Mouse (Mus musculus) bone marrow macrophage, adult 2 months (primary cell): ENCODE measurements around the gene Cyb561a3.

Experiments used
- CTCF ChIP-seq: IDR thresholded peaks from 2 replicates; pipeline ENCODE4 v1.5.1; 2012; ENCODE audit warnings: low read depth, mild to moderate bottlenecking, low read length, moderate library complexity
- POLR2A ChIP-seq: IDR thresholded peaks from 2 replicates; pipeline ENCODE4 v1.6.1; 2012; ENCODE audit warnings: mild to moderate bottlenecking, low read depth, low read length, borderline replicate concordance

- no peak for TF ChIP-seq CTCF
- TF ChIP-seq POLR2A = no peak
Observed at GRCm38 (mm10) chr19:10580761-10581160, 3.8 kb downstream of the Cyb561a3 start.
